Mouse (Mus musculus) right cerebral cortex, postnatal 25 days (tissue): Measurements from ENCODE around the gene Mrpl43.
A peak's percentile ranks its signal among the peaks of the same experiment; 100 is the strongest.

Experiments
- DNase-seq: peaks from one replicate; pipeline ENCODE4 v3.0.0; 2022

The Mrpl43 gene

GRCm38 (mm10) chr19:45028746-45029145, 22.5 kb upstream of the Mrpl43 start:
- DNase-seq = no peak

- DNase-seq = no peak
These were observed 21.6 kb upstream of the Mrpl43 start for GRCm38 (mm10) chr19:45027848-45028247.

DNA sequence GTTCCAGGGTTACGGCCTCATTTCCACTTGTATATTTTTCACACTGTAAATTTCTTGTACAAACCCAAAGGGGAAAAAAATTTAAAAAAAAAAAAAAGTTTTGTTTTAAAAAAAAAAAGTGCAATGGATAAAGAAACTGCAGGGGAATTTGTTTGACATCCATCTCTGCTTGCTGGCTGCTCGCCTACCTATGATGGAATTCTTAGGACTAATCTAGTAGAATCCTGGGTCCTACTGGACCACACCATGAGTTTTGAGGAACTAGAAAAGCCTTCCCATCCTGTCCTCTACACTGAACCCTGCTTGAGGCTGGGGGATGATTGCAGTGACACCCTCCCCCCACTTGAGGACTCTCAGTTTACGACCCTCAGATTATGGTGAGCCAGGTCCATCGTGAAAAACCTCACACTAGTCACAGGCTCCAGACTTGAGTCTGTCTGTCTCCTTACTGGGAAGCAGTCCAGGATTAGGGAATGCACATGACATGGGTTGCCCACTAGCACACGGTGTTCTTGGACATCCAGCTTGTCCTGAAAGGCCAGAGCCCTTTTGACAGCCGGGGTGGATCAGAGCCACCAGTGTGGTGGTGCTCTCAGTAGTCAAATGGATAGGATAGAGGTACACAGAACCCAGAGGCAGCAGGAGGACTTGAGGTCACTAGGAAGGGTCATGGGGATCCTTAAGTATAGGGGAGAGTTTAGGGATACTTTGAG, 20.9 kb upstream of the Mrpl43 start:
- DNase-seq = no peak

GRCm38 (mm10) chr19:45025937-45026568, 19.8 kb upstream of the Mrpl43 start:
- DNase-seq = no peak

GRCm38 (mm10) chr19:45024775-45025174, 18.5 kb upstream of the Mrpl43 start:
- no peak for DNase-seq

- no peak for DNase-seq
These were observed 17.8 kb upstream of the Mrpl43 start for GRCm38 (mm10) chr19:45023993-45024392.

- DNase-seq = no peak
These were observed 15.1 kb upstream of the Mrpl43 start for GRCm38 (mm10) chr19:45021362-45021761.

DNA sequence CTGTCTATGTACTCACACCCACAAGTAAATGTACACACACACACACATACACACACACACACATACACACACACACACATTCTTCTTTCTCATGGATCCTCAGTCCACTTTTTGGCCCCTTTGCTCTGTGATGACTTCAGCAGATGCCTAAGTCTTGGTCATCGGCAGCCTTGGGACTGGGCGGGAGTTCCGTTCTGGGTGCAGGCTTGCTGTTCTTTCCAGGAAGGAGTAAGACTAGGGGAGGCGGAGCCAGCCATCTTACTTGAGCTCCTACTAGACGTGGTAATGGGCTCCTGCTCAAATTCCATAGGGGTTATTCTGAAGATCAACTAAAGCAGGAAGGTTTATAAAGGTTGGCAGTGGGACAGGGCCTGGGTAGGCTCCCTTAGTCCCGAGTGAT, 14.1 kb upstream of the Mrpl43 start:
- DNase-seq = no peak

- DNase-seq = no peak
These were observed 12.1 kb upstream of the Mrpl43 start for GRCm38 (mm10) chr19:45018351-45018831.

- peak; percentile 83 for DNase-seq
These were observed 11.7 kb upstream of the Mrpl43 start for GRCm38 (mm10) chr19:45017909-45018308.

- peak; percentile 74 for DNase-seq
These were observed 11.1 kb upstream of the Mrpl43 start for GRCm38 (mm10) chr19:45017216-45017771.

DNA sequence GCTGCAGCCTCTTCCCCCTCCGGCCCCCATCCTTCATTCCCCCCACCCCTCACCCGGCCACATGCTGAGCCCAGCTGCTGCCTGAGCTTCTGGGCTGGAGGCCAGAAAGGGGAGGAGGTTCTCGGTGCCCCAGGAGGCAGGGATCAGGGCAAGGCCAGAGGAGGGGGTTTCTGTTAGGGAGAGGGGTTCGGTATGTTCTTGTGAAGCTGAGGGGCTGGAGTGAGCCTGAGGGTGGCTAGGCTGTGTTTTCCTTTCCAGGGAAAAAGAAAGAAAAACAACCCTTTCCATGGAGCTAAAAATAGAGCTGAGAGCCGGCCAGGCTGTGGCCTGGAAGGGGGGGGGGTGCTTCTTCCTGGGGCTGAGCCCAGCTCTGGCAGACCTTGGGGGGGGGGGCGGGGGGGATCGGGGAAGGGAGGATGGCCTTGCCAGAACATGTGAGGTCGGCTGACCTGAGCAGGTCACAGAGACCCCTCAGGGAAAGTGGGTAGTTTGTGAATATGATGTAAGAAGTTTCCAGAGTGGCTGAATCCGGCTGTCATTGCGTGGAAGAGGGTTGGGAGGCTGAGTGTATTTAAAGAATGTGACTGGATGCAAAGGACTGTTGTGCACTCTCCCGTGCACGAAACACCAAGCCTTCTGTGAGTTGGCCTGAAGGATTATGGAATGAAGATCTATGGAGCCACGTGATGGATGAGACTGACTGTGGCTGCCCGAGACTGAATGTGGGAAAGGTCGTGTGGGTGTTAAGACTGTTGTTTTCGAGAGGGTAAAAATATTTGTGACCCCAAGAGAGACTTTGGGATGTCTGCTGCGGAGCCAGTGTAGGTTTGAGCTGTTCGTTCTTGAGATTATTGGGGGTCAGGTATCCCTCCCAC, 10.3 kb upstream of the Mrpl43 start:
- peak; percentile 55 for DNase-seq

DNA sequence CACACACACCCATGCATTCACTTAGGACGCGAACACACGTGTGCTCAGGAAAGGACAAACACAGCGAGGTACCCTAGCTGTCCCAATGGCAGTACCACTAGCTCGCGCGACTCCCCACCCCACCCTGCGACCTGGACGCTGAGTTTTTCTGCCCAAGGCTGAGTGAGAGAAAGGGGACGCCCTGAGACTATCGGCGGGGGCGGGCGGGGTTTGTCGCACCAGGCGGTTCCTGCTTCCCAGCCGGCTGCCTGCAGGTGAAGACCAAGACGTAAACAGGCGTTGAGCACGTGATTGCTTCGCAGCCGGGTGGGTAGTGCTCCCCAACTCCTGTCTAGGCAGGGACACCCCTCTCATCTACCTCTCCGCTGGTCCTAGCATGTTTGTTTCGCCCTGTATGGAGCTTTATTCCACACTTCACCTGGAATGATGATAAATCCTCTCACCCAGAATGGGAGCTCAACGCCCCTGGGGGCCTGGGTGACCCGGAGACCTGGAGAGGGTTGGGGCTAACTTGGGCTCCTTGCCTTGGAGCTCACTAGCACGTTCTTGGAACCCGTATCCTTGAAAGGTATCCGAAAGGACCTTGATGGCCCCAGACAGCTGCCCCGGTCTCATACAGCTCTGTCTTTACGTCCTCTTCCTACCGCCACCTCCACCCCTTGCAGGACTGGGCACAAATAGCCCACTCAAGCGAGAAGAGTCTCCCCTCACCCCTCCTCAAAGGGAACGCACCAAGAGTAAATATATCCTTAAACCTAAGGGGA, 9.5 kb upstream of the Mrpl43 start:
- DNase-seq = peak; percentile 53

DNA sequence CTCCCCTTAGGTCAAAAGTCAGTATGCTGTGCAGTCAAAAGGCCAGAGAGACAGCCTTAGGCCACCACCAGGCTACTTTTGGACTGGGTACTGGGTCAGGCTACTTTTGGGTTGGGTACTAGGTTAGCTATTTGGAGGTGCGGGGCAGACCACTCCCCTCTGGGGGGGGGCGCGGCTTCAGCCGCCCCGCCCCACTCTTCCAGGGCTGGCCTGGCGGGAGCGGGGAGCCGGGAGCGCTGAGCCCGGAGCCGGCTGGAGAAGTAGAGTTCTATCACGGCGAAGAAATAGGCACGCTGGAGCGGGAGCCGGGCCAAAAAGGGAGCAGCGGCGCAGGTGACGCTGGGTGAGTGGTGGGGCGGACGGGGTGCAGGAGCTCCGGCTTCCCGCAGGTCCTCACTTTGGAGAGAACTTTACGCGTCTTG, 8.8 kb upstream of the Mrpl43 start:
- DNase-seq = peak; percentile 40

GRCm38 (mm10) chr19:45014335-45014971, 8.2 kb upstream of the Mrpl43 start, which contains the start of gene Lzts2:
TSS of gene Lzts2 (plus strand) at chr19:45014414.
- DNase-seq = no peak

- no peak for DNase-seq
These were observed 7.5 kb upstream of the Mrpl43 start for GRCm38 (mm10) chr19:45013581-45014225.

- no peak for DNase-seq
These were observed 6.4 kb upstream of the Mrpl43 start for GRCm38 (mm10) chr19:45012636-45013035.

DNA sequence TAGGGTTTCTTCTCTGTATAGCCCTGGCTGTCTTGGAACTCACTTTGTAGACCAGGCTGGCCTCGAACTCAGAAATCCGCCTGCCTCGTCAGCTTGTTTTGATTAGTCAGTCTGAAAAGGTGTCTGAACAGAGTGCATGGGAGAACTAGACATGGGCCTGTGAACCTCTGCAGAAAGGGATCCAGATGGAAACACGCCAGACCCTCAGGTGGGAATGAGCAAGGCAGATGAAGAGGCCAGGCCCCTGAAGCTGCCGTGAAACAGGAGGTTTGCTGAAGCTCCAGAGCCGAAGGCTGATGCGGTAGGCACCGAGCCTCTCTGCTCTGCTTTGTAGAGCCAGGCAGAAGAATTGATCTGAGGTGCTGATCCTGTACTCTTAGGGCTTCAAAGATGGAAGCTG, 6.0 kb upstream of the Mrpl43 start:
- no peak for DNase-seq

- no peak for DNase-seq
These were observed 4.4 kb upstream of the Mrpl43 start for GRCm38 (mm10) chr19:45010646-45011045.

- no peak for DNase-seq
These were observed 1.4 kb upstream of the Mrpl43 start for GRCm38 (mm10) chr19:45007425-45008191.
